Mouse (Mus musculus) bone marrow macrophage, adult 2 months (primary cell): ENCODE measurements around the gene Shc1. TPM values are rescaled to one million over a fixed set of nuclear protein-coding genes. Genes with fewer than 3 reads are reported as not detected.

Source experiments
- H3K27ac ChIP-seq: 2 replicates; pipeline ENCODE4 v1.5.1; 2012; ENCODE audit warnings: low read depth, low read length; ENCODE audit not compliant: insufficient read depth
- H3K4me1 ChIP-seq: 2 replicates; pipeline ENCODE4 v1.6.1; 2012; ENCODE audit warnings: low read length; ENCODE audit not compliant: control insufficient read depth, insufficient read depth
- H3K4me3 ChIP-seq: 2 replicates; pipeline ENCODE4 v1.5.1; 2012; ENCODE audit warnings: mild to moderate bottlenecking, low read length, moderate library complexity; ENCODE audit not compliant: insufficient read depth
- CTCF ChIP-seq: IDR thresholded peaks from 2 replicates; pipeline ENCODE4 v1.5.1; 2012; ENCODE audit warnings: low read depth, mild to moderate bottlenecking, low read length, moderate library complexity
- POLR2A ChIP-seq: IDR thresholded peaks from 2 replicates; pipeline ENCODE4 v1.6.1; 2012; ENCODE audit warnings: mild to moderate bottlenecking, low read depth, low read length, borderline replicate concordance
- polyA plus RNA-seq: library from polyadenylated mRNA; stranded (reverse); fragments of >200 nt; gene quantifications from 2 replicates; pipeline ENCODE4 v1.2.4, GENCODE M21; 2012; ENCODE audit not compliant: missing spikeins, insufficient read depth, insufficient read length

The Shc1 gene
- polyA plus RNA-seq, 1 experiment: 56.0 TPM

- peaks cover 3% of the 10 kb centered on the region; the same call in 1 of the 2 replicates for H3K4me1 ChIP-seq
- TF ChIP-seq POLR2A: no peak
- TF ChIP-seq CTCF: no peak
- H3K27ac ChIP-seq: no peak overlapping the region
- peak overlapping the region; percentile 49; the same call in 1 of the 2 replicates for H3K4me3 ChIP-seq
These were observed 21.6 kb upstream of the Shc1 start for GRCm38 (mm10) chr3:89396654-89397005.

DNA sequence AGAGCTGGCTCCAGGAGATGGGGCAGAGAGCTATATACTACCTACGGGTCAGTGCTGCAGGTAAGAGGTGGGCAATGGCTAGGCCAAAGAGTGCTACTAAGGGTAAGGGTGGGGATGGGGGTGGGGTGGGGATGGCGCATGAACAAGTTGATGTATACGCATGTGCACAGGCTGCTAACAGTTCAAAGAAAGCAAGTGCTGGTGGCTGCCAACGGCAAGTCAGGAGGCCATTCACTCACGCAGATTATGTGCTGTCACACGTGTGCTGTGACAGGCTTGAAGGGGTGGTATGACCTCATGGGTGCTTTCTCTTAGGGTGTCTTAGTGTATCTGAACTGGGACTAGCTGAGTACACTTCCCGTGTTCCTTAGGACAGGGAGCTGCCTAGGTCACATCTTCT lies 16.9 kb upstream of the Shc1 start:
- H3K4me3 ChIP-seq: no peak overlapping the region
- H3K4me1 ChIP-seq: peaks cover 3% of the 10 kb centered on the region; the same call in 1 of the 2 replicates
- H3K27ac ChIP-seq: no peak overlapping the region
- no peak for TF ChIP-seq POLR2A
- TF ChIP-seq CTCF: no peak

GRCm38 (mm10) chr3:89402693-89403092 lies 15.6 kb upstream of the Shc1 start, which contains the start of gene Lenep:
Lenep (minus strand) TSS chr3:89402793.
- no peak within 1 kb of the TSS for H3K27ac ChIP-seq
- TF ChIP-seq POLR2A (no peak), CTCF (no peak)
- no peaks in the 10 kb centered on the region for H3K4me1 ChIP-seq
- H3K4me3 ChIP-seq: no peak within 1 kb of the TSS

- H3K27ac ChIP-seq: no peak overlapping the region
- no peak for TF ChIP-seq CTCF
- no peak for TF ChIP-seq POLR2A
- H3K4me1 ChIP-seq: peaks cover 5% of the 10 kb centered on the region
- no peak overlapping the region for H3K4me3 ChIP-seq
These were observed 11.4 kb upstream of the Shc1 start for GRCm38 (mm10) chr3:89406887-89407286.

DNA sequence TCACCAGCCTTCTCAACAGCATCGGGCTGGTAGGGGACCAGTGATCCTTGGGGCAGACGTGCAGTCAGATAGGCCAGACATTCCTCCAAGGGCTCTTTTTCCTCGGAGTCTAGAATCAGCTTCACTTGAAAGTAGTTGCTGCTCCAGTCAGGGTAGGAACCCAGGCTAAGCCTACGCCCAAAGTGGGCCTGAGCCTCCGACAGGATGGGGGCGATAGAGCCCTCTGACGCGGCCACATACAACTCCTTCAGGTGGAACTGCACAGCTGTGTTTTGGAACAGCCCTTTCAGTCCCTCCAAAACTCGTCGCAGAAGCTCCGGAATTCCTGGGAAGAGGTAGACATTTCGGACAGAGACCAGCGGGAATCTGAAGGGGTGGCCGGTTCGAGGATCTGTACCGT lies 9.8 kb upstream of the Shc1 start:
- TF ChIP-seq POLR2A: no peak
- TF ChIP-seq CTCF: no peak
- Histone ChIP-seq H3K4me3 (no peak overlapping the region), H3K27ac (no peak overlapping the region), H3K4me1 (peaks cover 5% of the 10 kb centered on the region)

DNA sequence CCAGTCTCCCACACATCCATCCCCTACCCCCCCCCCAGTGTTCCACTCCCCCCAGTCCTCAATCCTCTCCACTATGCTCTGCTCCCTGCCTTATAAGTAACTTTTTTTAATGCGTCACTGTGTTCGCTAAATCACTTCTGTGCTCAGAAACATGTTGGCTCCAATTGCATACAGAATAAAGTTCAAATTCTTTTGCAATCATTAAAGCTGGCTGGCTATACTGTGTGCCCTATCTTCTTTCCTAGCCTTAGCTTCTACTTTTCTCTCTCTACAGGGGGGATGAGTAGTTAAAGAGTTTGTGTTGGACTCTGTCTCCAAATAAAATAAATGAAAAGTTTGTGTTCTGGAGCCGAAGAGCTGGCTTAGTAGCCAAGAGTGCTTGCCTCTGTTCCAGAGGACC lies 8.5 kb upstream of the Shc1 start:
- no peak for TF ChIP-seq POLR2A
- Histone ChIP-seq H3K27ac (no peak overlapping the region), H3K4me1 (peaks cover 5% of the 10 kb centered on the region), H3K4me3 (no peak overlapping the region)

- Histone ChIP-seq H3K4me3 (peak overlapping the region; percentile 79), H3K27ac (no peak overlapping the region), H3K4me1 (peaks cover 5% of the 10 kb centered on the region)
- TF ChIP-seq POLR2A: no peak
- TF ChIP-seq CTCF: no peak
These were observed 7.4 kb upstream of the Shc1 start for GRCm38 (mm10) chr3:89410864-89411263.

- H3K27ac ChIP-seq: peak within 1 kb of the TSS; percentile 31; the same call in 1 of the 2 replicates
- TF ChIP-seq POLR2A: no peak
- peak within 1 kb of the TSS; percentile 79 for H3K4me3 ChIP-seq
- peaks cover 11% of the 10 kb centered on the region for H3K4me1 ChIP-seq
These were observed 6.5 kb upstream of the Shc1 start, which contains the start of gene Flad1 for GRCm38 (mm10) chr3:89411490-89412393. Flad1 (minus strand) TSS chr3:89411870.

DNA sequence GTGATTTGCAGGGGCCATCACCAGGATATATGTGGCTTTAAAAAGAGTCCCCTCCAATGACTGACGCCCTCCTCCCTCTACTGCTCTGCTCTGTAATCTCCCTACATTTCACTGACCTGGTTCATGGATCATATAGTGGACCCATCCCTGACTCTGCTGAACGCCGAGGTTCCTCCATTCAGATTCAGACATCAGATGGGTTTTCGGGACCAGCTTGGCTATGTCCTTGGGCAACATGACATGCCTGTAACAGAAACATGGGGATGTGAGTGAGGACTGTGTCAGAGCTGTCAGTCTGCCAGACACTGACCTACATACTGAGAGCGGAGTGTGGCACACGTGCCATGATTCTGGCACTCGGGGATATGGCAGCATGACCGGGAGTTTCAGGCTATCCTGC lies 2.1 kb upstream of the Shc1 start:
- Histone ChIP-seq H3K4me1 (peaks cover 20% of the 10 kb centered on the region), H3K27ac (no peak overlapping the region), H3K4me3 (no peak overlapping the region)
- TF ChIP-seq CTCF (no peak), POLR2A (no peak)

DNA sequence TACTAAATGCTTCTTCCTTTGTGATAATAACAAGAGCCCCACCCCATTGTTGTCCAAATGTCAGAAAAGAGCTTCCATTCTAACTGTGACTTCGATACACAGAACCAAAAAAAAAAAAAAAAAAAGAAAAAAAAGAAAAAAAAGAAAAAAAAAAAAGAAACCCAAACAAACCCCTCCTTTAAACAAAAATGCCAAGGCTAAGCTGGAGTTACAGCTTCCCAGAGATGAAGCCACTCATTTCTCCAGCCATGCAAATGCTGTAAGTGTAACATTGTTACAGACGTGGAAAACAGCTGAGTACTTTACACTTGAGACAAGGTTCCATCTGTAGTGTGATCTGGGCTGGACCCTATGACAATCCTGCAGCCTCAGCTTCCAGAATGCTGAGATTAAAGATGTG lies 1.1 kb upstream of the Shc1 start:
- peaks cover 27% of the 10 kb centered on the region for H3K4me1 ChIP-seq
- H3K27ac ChIP-seq: peak overlapping the region; percentile 36; the same call in 1 of the 2 replicates

More for the DNA sequence above, 1.1 kb upstream of the Shc1 start:
- TF ChIP-seq CTCF (no peak), POLR2A (no peak)
- H3K4me3 ChIP-seq: peak overlapping the region; percentile 90
